Mouse (Mus musculus) right cerebral cortex, postnatal 10 days (tissue): ENCODE results near the gene Tmem273.

Source experiments
- DNase-seq, 2 experiments: peaks; one replicate each; pipeline ENCODE4 v3.0.0; 2021; ENCODE audit warnings: low spot score in 2 of 2

Tmem273 gene

GRCm38 (mm10) chr14:32810111-32810510 is 24.3 kb downstream of the Tmem273 start:
- no peak for DNase-seq

- DNase-seq, result peak; percentile 26
Observed at GRCm38 (mm10) chr14:32812429-32812828, 26.7 kb downstream of the Tmem273 start.

- no peak for DNase-seq
Observed at GRCm38 (mm10) chr14:32814961-32815360, 29.2 kb downstream of the Tmem273 start.

GRCm38 (mm10) chr14:32816533-32816932 is 30.8 kb downstream of the Tmem273 start:
- DNase-seq, result no peak

- no peak for DNase-seq
Observed at GRCm38 (mm10) chr14:32817258-32817657, 31.5 kb downstream of the Tmem273 start.

GRCm38 (mm10) chr14:32819297-32819696 is 33.5 kb downstream of the Tmem273 start:
- no peak for DNase-seq

GRCm38 (mm10) chr14:32822812-32823211 is 37.0 kb downstream of the Tmem273 start:
- no peak for DNase-seq

- no peak for DNase-seq
Observed at GRCm38 (mm10) chr14:32823861-32824260, 38.1 kb downstream of the Tmem273 start.

- DNase-seq, result no peak
Observed at GRCm38 (mm10) chr14:32824267-32825150, 38.7 kb downstream of the Tmem273 start.

GRCm38 (mm10) chr14:32825426-32826032 is 39.8 kb downstream of the Tmem273 start:
- DNase-seq, result no peak

- DNase-seq, result no peak
Observed at GRCm38 (mm10) chr14:32827165-32827564, 41.4 kb downstream of the Tmem273 start.

- DNase-seq, result peak; percentile 29 to 39
Observed at GRCm38 (mm10) chr14:32827994-32828650, 42.4 kb downstream of the Tmem273 start.

- no peak for DNase-seq
Observed at GRCm38 (mm10) chr14:32833847-32834246, 48.1 kb downstream of the Tmem273 start, which contains the start of gene Fam170b. Gene Fam170b (plus strand): TSS chr14:32833962.

GRCm38 (mm10) chr14:32835181-32835580 is 49.4 kb downstream of the Tmem273 start:
- DNase-seq, result no peak

GRCm38 (mm10) chr14:32835596-32835995 is 49.8 kb downstream of the Tmem273 start:
- no peak for DNase-seq

GRCm38 (mm10) chr14:32836191-32836590 is 50.4 kb downstream of the Tmem273 start:
- no peak for DNase-seq

- DNase-seq, result no peak
Observed at GRCm38 (mm10) chr14:32842052-32842451, 56.3 kb downstream of the Tmem273 start.

GRCm38 (mm10) chr14:32854059-32854458 is 68.3 kb downstream of the Tmem273 start:
- no peak for DNase-seq

- no peak for DNase-seq
Observed at GRCm38 (mm10) chr14:32856246-32856645, 70.5 kb downstream of the Tmem273 start.

- peak; percentile 55 to 65 for DNase-seq
Observed at GRCm38 (mm10) chr14:32856681-32857328, 71.0 kb downstream of the Tmem273 start, which contains the start of gene Vstm4. Gene Vstm4 (plus strand): TSS chr14:32856756.

GRCm38 (mm10) chr14:32858361-32858760 is 72.6 kb downstream of the Tmem273 start:
- DNase-seq, result no peak
